In the genomic region with DNA sequence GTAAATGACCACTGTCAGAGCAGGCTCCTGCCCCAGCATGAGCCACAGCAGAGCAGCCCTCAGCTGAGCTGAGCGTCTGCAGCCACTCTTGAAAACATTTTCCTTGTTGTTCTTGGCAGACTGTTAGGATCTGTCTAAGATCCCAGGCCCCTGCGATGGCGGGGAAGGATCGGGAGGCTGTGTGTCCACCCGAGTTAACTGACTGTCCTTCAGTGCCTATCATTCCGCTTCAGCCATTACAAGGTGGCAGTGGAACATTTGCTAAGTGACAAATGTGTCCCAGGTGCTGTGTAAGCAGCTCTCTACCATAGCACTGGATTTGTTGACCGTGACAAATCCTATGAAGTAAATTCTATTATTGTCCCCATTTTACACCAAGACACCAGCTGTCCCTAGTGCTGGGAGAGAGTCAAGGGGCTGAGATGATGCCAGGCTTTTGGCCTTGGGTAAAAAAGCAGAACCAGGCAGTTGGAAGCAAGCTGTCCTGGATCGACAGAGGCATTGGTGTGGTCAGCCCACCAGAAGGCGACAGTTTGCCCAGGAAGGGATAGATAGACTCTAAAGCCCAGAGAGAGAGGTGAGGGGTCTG, we compare ENCODE assay signal across 13 mouse cellular contexts. TPM values are rescaled to one million over a fixed set of nuclear protein-coding genes. Genes with fewer than 3 reads are reported as not detected.
A peak's percentile ranks its signal among the peaks of the same experiment; 100 is the strongest.
DNase-seq lines count a peak whose midpoint lies in the region; ATAC-seq lines count a peak whose summit lies in the region.
"Had no signal": no experiment of that assay in that cellular context is flagged by ENCODE, and none has a peak within 500 bp of the region (broad histone marks: within the 10 kb centered on the region; RNA-seq: fewer than 3 reads in every experiment).

No protein-coding gene starts in this region.

- DNase-seq in heart, postnatal 4 days, result no peak
- DNase-seq in midbrain, embryonic 14.5 days, result peak; percentile 18
- DNase-seq in c-Kit-positive CD71-positive TER-119-positive erythroid progenitor cells, embryonic 14.5 days (ENCODE audit: low spot score), result no peak
- no peak for DNase-seq in urinary bladder, postnatal 4 days (ENCODE audit: low spot score in 2 of 2)
- DNase-seq: liver, embryonic 13.5 days; right cerebral cortex, postnatal 4 days; thymus, adult 18-20 months had no signal

- H3K4me2 ChIP-seq in heart, embryonic 12.5 days, result no peak overlapping the region
- H3K4me2 ChIP-seq in midbrain, embryonic 14.5 days (ENCODE audit: low read length), result no peak overlapping the region
- no peak overlapping the region for H3K4me2 ChIP-seq in midbrain, embryonic 15.5 days
- no peak overlapping the region for H3K4me2 ChIP-seq in forebrain, embryonic 12.5 days
- H3K4me2 ChIP-seq: liver, embryonic 13.5 days; midbrain, embryonic 12.5 days had no signal

- no peak overlapping the region for H3K4me3 ChIP-seq in heart, embryonic 12.5 days
- H3K4me3 ChIP-seq in midbrain, embryonic 14.5 days (replicated peaks; ENCODE audit: low read depth, low read length), result no peak overlapping the region
- H3K4me3 ChIP-seq in midbrain, embryonic 15.5 days, result no peak overlapping the region
- H3K4me3 ChIP-seq in forebrain, embryonic 12.5 days (replicated peaks), result no peak overlapping the region
- H3K4me3 ChIP-seq: liver, embryonic 13.5 days; midbrain, embryonic 12.5 days had no signal

- H3K4me1 ChIP-seq in heart, embryonic 12.5 days (replicated peaks), result peaks cover 45% of the 10 kb centered on the region
- 0 out of 2 replicates have a peak, but pooled peaks cover 7% of the 10 kb centered on the region for H3K4me1 ChIP-seq in midbrain, embryonic 14.5 days (ENCODE audit: control insufficient read depth, insufficient read depth, low read length)
- H3K4me1 ChIP-seq in midbrain, embryonic 15.5 days, result no peaks in the 10 kb centered on the region
- peaks cover 5% of the 10 kb centered on the region; the same call in 1 of the 2 replicates for H3K4me1 ChIP-seq in forebrain, embryonic 12.5 days

- 55% methylated on average over 9 of the region's 9 CpGs for WGBS in heart, embryonic 12.5 days
- 43% methylated on average over 9 of the region's 9 CpGs for WGBS in midbrain, embryonic 14.5 days
- 45% methylated on average over 9 of the region's 9 CpGs for WGBS in midbrain, embryonic 15.5 days
- whole genome bisulfite sequencing in forebrain, embryonic 12.5 days, result 74% methylated on average over 9 of the region's 9 CpGs

- no peaks in the 10 kb centered on the region for H3K27me3 ChIP-seq in heart, embryonic 12.5 days (replicated peaks)
- no peaks in the 10 kb centered on the region for H3K27me3 ChIP-seq in midbrain, embryonic 14.5 days (ENCODE audit: control insufficient read depth, insufficient read depth, low read length)
- H3K27me3 ChIP-seq in midbrain, embryonic 15.5 days (replicated peaks), result no peaks in the 10 kb centered on the region
- no peaks in the 10 kb centered on the region for H3K27me3 ChIP-seq in forebrain, embryonic 12.5 days
- H3K27me3 ChIP-seq: liver, embryonic 13.5 days; midbrain, embryonic 12.5 days had no signal

- H3K27ac ChIP-seq in heart, embryonic 12.5 days (ENCODE audit: poor library complexity, severe bottlenecking), result peak overlapping the region; percentile 37; the same call in 1 of the 2 replicates
- no peak overlapping the region for H3K27ac ChIP-seq in midbrain, embryonic 14.5 days (replicated peaks; ENCODE audit: low read depth, low read length)
- H3K27ac ChIP-seq in midbrain, embryonic 15.5 days, result no peak overlapping the region
- no peak overlapping the region for H3K27ac ChIP-seq in forebrain, embryonic 12.5 days
- H3K27ac ChIP-seq: liver, embryonic 13.5 days; midbrain, embryonic 12.5 days had no signal

- no peak overlapping the region for H3K9ac ChIP-seq in heart, embryonic 12.5 days
- H3K9ac ChIP-seq in midbrain, embryonic 14.5 days (replicated peaks; ENCODE audit: low read length), result no peak overlapping the region
- H3K9ac ChIP-seq in midbrain, embryonic 15.5 days, result no peak overlapping the region
- H3K9ac ChIP-seq in forebrain, embryonic 12.5 days, result no peak overlapping the region
- H3K9ac ChIP-seq: liver, embryonic 13.5 days; midbrain, embryonic 12.5 days had no signal

- no peaks in the 10 kb centered on the region for H3K9me3 ChIP-seq in heart, embryonic 12.5 days (replicated peaks)
- no peaks in the 10 kb centered on the region for H3K9me3 ChIP-seq in midbrain, embryonic 14.5 days (ENCODE audit: control insufficient read depth, low read length)
- no peaks in the 10 kb centered on the region for H3K9me3 ChIP-seq in midbrain, embryonic 15.5 days
- no peaks in the 10 kb centered on the region for H3K9me3 ChIP-seq in forebrain, embryonic 12.5 days
- H3K9me3 ChIP-seq: liver, embryonic 13.5 days; midbrain, embryonic 12.5 days had no signal

- peak; percentile 55 for ATAC-seq in heart, embryonic 12.5 days (ENCODE audit: insufficient number of reproducible peaks, low FRiP score)
- ATAC-seq in midbrain, embryonic 14.5 days (ENCODE audit: low FRiP score, low TSS enrichment), result no peak
- ATAC-seq in midbrain, embryonic 15.5 days (replicated peaks), result no peak
- ATAC-seq in granulocyte monocyte progenitor cell, adult 5-6 weeks (replicated peaks; ENCODE audit: poor library complexity, severe bottlenecking), result peak; percentile 57
- no peak for ATAC-seq in forebrain, embryonic 12.5 days (ENCODE audit: low FRiP score)
- ATAC-seq: forebrain, embryonic 16.5 days had no signal

- peaks cover 63% of the 10 kb centered on the region for H3K36me3 ChIP-seq in heart, embryonic 12.5 days
- no peaks in the 10 kb centered on the region for H3K36me3 ChIP-seq in midbrain, embryonic 14.5 days (ENCODE audit: control insufficient read depth, insufficient read depth, low read length)
- H3K36me3 ChIP-seq in midbrain, embryonic 15.5 days (replicated peaks), result no peaks in the 10 kb centered on the region
- no peaks in the 10 kb centered on the region for H3K36me3 ChIP-seq in forebrain, embryonic 12.5 days (replicated peaks)
- H3K36me3 ChIP-seq: midbrain, embryonic 12.5 days had no signal

RNA-seq across cellular contexts. Expression of a gene that starts 46.6 kb away (rescaled TPM):
- 195 and 203 TPM in 2 replicates for polyA plus RNA-seq in heart, embryonic 12.5 days (2016; fragmentation: Nextera tagmentation; extraction: Ambion mirVana)
- total RNA-seq in heart, postnatal 4 days (2021), result 100 to 1,000 TPM; 278 to 282 TPM
- polyA plus RNA-seq in midbrain, embryonic 14.5 days (2014; fragmentation: Nextera tagmentation; extraction: Ambion mirVana), result 0.53 and 0.76 TPM in 2 replicates
- polyA plus RNA-seq in midbrain, embryonic 15.5 days (2015; fragmentation: Nextera tagmentation; extraction: Ambion mirVana), result 0.65 and 0.83 TPM in 2 replicates
- total RNA-seq in granulocyte monocyte progenitor cell, adult 5-6 weeks (2014; fragmentation: Nextera tagmentation), result not detected in 2 replicates
- 0.04 TPM in 1 of 2 replicates, not detected in the other for total RNA-seq in granulocyte monocyte progenitor cell, adult 5-6 weeks (2017)
- polyA plus RNA-seq in forebrain, embryonic 12.5 days (2016; fragmentation: Nextera tagmentation; extraction: Ambion mirVana), result 0.67 and 1.1 TPM in 2 replicates

RNA-seq across cellular contexts. Expression of a gene that starts 53.1 kb away (rescaled TPM):
- 54.4 and 55.5 TPM in 2 replicates for polyA plus RNA-seq in heart, embryonic 12.5 days (2016; fragmentation: Nextera tagmentation; extraction: Ambion mirVana)
- total RNA-seq in heart, postnatal 4 days (2021), result 10 to 100 TPM; 35.5 to 36.9 TPM
- polyA plus RNA-seq in midbrain, embryonic 14.5 days (2014; fragmentation: Nextera tagmentation; extraction: Ambion mirVana), result 72.7 and 100 TPM in 2 replicates
- polyA plus RNA-seq in midbrain, embryonic 15.5 days (2015; fragmentation: Nextera tagmentation; extraction: Ambion mirVana), result 76.0 TPM in 2 replicates
- 74.1 and 79.0 TPM in 2 replicates for total RNA-seq in granulocyte monocyte progenitor cell, adult 5-6 weeks (2014; fragmentation: Nextera tagmentation)
- total RNA-seq in granulocyte monocyte progenitor cell, adult 5-6 weeks (2017), result 104 and 131 TPM in 2 replicates
- polyA plus RNA-seq in forebrain, embryonic 12.5 days (2016; fragmentation: Nextera tagmentation; extraction: Ambion mirVana), result 129 and 137 TPM in 2 replicates

RNA-seq across cellular contexts. Expression of a gene that starts 53.2 kb away (rescaled TPM):
- 34.2 and 34.9 TPM in 2 replicates for polyA plus RNA-seq in heart, embryonic 12.5 days (2016; fragmentation: Nextera tagmentation; extraction: Ambion mirVana)
- total RNA-seq in heart, postnatal 4 days (2021), result 10 to 100 TPM; 19.3 to 20.3 TPM
- 23.5 and 24.6 TPM in 2 replicates for polyA plus RNA-seq in midbrain, embryonic 14.5 days (2014; fragmentation: Nextera tagmentation; extraction: Ambion mirVana)
- polyA plus RNA-seq in midbrain, embryonic 15.5 days (2015; fragmentation: Nextera tagmentation; extraction: Ambion mirVana), result 29.9 and 33.9 TPM in 2 replicates
- total RNA-seq in granulocyte monocyte progenitor cell, adult 5-6 weeks (2014; fragmentation: Nextera tagmentation), result 29.4 and 36.9 TPM in 2 replicates
- total RNA-seq in granulocyte monocyte progenitor cell, adult 5-6 weeks (2017), result 27.9 and 30.1 TPM in 2 replicates
- 56.1 and 60.6 TPM in 2 replicates for polyA plus RNA-seq in forebrain, embryonic 12.5 days (2016; fragmentation: Nextera tagmentation; extraction: Ambion mirVana)

Comparison
In these comparisons a context has a peak if more than half of its experiments do, and no peak if none do; other contexts are left out.
1. ATAC-seq: peak in heart, embryonic 12.5 days (single experiment) and granulocyte monocyte progenitor cell, adult 5-6 weeks (single experiment); none in midbrain, embryonic 14.5 days (single experiment), midbrain, embryonic 15.5 days (single experiment) and forebrain, embryonic 12.5 days (single experiment).
2. RNA of a gene that starts 46.6 kb away (polyA plus RNA-seq): 195 to 203 TPM in heart, embryonic 12.5 days; 0.67 to 1.1 TPM in forebrain, embryonic 12.5 days, 0.53 to 0.76 TPM in midbrain, embryonic 14.5 days and 0.65 to 0.83 TPM in midbrain, embryonic 15.5 days; every median in the first group is over 10 times any median in the second.